ENCODE assay signal across 14 mouse cellular contexts in the genomic region with DNA sequence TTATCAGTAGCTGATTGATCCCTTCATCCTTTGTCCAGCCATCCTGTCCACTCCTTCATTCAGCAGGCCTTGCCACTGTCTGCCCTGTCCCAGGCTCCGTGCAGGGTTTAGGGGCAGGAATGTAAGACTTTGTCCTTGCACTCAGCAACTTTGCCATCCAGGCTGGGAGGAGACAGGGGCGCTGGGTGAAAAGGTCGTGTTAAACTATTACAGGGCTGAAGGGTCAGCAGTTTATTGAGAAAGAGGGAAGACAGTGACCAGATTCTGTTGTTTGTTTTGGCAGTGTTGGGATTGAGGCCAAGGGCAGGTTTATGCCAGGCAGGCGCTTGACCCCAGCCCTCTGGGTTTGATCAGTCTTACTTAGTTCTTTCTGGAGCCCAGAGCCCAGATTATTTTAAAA. TPM values are rescaled to one million over a fixed set of nuclear protein-coding genes. Genes with fewer than 3 reads are reported as not detected.
A peak's percentile ranks its signal among the peaks of the same experiment; 100 is the strongest.
DNase-seq lines count a peak whose midpoint lies in the region; ATAC-seq lines count a peak whose summit lies in the region.
"Had no signal": no experiment of that assay in that cellular context is flagged by ENCODE, and none has a peak within 500 bp of the region (broad histone marks: within the 10 kb centered on the region; RNA-seq: fewer than 3 reads in every experiment).

No protein-coding gene starts in this region.

- no peak for ATAC-seq in heart, embryonic 13.5 days (ENCODE audit: extremely low read depth, insufficient number of reproducible peaks, low FRiP score, low TSS enrichment)

- 0 out of 2 replicates have a peak, but pooled peaks cover 4% of the 10 kb centered on the region for H3K4me1 ChIP-seq in heart, embryonic 13.5 days
- no peaks in the 10 kb centered on the region for H3K4me1 ChIP-seq in brown adipose tissue, adult 24 weeks (ENCODE audit: control insufficient read depth, insufficient read depth, insufficient read length, low read length)
- H3K4me1 ChIP-seq: embryonic facial prominence, embryonic 15.5 days; hindbrain, embryonic 12.5 days; lung, embryonic 15.5 days had no signal

- WGBS in heart, embryonic 13.5 days: 54% methylated on average over 4 of the region's 4 CpGs

- no peak overlapping the region for H3K4me3 ChIP-seq in heart, embryonic 13.5 days
- H3K4me3 ChIP-seq in brown adipose tissue, adult 24 weeks (ENCODE audit: insufficient read depth, low read depth, low read length): no peak overlapping the region
- H3K4me3 ChIP-seq: embryonic facial prominence, embryonic 15.5 days; hindbrain, embryonic 12.5 days; lung, embryonic 15.5 days had no signal

- DNase-seq in heart, postnatal 10 days: no peak
- DNase-seq in adipocyte (ENCODE audit: low spot score): peak; percentile 54
- DNase-seq in kidney, postnatal 36 days: peak; percentile 86 to 93
- no peak for DNase-seq in cerebellum, adult 11-12 months
- DNase-seq in gastrocnemius, adult 8-10 months (ENCODE audit: low spot score in 2 of 2): no peak
- no peak for DNase-seq in left cerebral cortex, adult 9 months (ENCODE audit: low spot score in 2 of 2)
- DNase-seq: cerebellum, postnatal 14 days; thymus, postnatal 25 days had no signal

- 0 out of 2 replicates have a peak overlapping the region, but pooled peaks have one; percentile 55 for H3K9ac ChIP-seq in heart, embryonic 13.5 days
- H3K9ac ChIP-seq: embryonic facial prominence, embryonic 15.5 days; hindbrain, embryonic 12.5 days; lung, embryonic 15.5 days had no signal

- no peak overlapping the region for H3K27ac ChIP-seq in heart, embryonic 13.5 days (replicated peaks)
- peak overlapping the region; percentile 42 for H3K27ac ChIP-seq in brown adipose tissue, adult 24 weeks (replicated peaks; ENCODE audit: low read depth, low read length)
- H3K27ac ChIP-seq: embryonic facial prominence, embryonic 15.5 days; hindbrain, embryonic 12.5 days; lung, embryonic 15.5 days had no signal

- intact Hi-C loops in heart, postnatal 10 days (cut with DNase I): loop anchor here (1.0 to 5.0 kb wide), 4 partner anchors 41 to 326 kb away; no protein-coding TSS in a partner anchor

- H3K9me3 ChIP-seq in heart, embryonic 13.5 days: no peaks in the 10 kb centered on the region
- H3K9me3 ChIP-seq: embryonic facial prominence, embryonic 15.5 days; hindbrain, embryonic 12.5 days; lung, embryonic 15.5 days had no signal

- no peak overlapping the region for H3K4me2 ChIP-seq in heart, embryonic 13.5 days
- H3K4me2 ChIP-seq: embryonic facial prominence, embryonic 15.5 days; hindbrain, embryonic 12.5 days; lung, embryonic 15.5 days had no signal

- H3K36me3 ChIP-seq in heart, embryonic 13.5 days: peaks cover 88% of the 10 kb centered on the region

- no peaks in the 10 kb centered on the region for H3K27me3 ChIP-seq in heart, embryonic 13.5 days (replicated peaks)
- H3K27me3 ChIP-seq: CH12.LX; embryonic facial prominence, embryonic 15.5 days; hindbrain, embryonic 12.5 days; lung, embryonic 15.5 days had no signal

RNA-seq across cellular contexts. Expression of a gene that starts 25.2 kb away (rescaled TPM):
- 187 and 228 TPM in 2 replicates for polyA plus RNA-seq in heart, embryonic 13.5 days (2015; fragmentation: Nextera tagmentation; extraction: Ambion mirVana)
- 10 to 100 TPM; 87.1 to 87.8 TPM for total RNA-seq in heart, postnatal 10 days (2021)
- 314 and 348 TPM in 2 replicates for polyA plus RNA-seq in brown adipose tissue, adult 24 weeks (2012; ENCODE audit: insufficient read depth, insufficient read length, missing spikeins)
- 10 to 100 TPM; 42.0 to 50.3 (median 45.8) TPM for total RNA-seq in gastrocnemius, adult 8-10 months (2022)

Comparison
In these comparisons a context has a peak if more than half of its experiments do, and no peak if none do; other contexts are left out.
1. DNase-seq: peak in adipocyte (single experiment) and kidney, postnatal 36 days (2 of 2); none in heart, postnatal 10 days (0 of 2), cerebellum, adult 11-12 months (single experiment), gastrocnemius, adult 8-10 months (0 of 2) and left cerebral cortex, adult 9 months (0 of 2).